Mouse (Mus musculus) T-cell, adult 2 months (primary cell): Measurements from ENCODE around the gene Lrrc26.

Experiments used
- DNase-seq: peaks from one replicate; pipeline ENCODE4 v3.0.0; 2022; ENCODE audit warnings: low spot score

Gene Lrrc26

GRCm38 (mm10) chr2:25266720-25267119, 23.0 kb upstream of the Lrrc26 start:
- DNase-seq: no peak

- DNase-seq: no peak
Observed at GRCm38 (mm10) chr2:25267241-25267640, 22.5 kb upstream of the Lrrc26 start.

GRCm38 (mm10) chr2:25267746-25268309, 21.9 kb upstream of the Lrrc26 start:
- DNase-seq: no peak

- peak; percentile 97 for DNase-seq
Observed at GRCm38 (mm10) chr2:25271827-25272511, 17.7 kb upstream of the Lrrc26 start, which contains the start of the genes Ssna1 and Anapc2. TSS of gene Ssna1 (minus strand) at chr2:25272438. TSS of gene Anapc2 (plus strand) at chr2:25272478.

GRCm38 (mm10) chr2:25272515-25272914, 17.2 kb upstream of the Lrrc26 start:
- DNase-seq: no peak

GRCm38 (mm10) chr2:25273010-25273409, 16.7 kb upstream of the Lrrc26 start:
- DNase-seq: no peak

GRCm38 (mm10) chr2:25278928-25279882, 10.5 kb upstream of the Lrrc26 start:
- peak; percentile 76 for DNase-seq

- no peak for DNase-seq
Observed at GRCm38 (mm10) chr2:25285551-25285950, 4.2 kb upstream of the Lrrc26 start.

- no peak for DNase-seq
Observed at GRCm38 (mm10) chr2:25286314-25286713, 3.4 kb upstream of the Lrrc26 start.

- no peak for DNase-seq
Observed at GRCm38 (mm10) chr2:25286837-25287636, 2.7 kb upstream of the Lrrc26 start.

- no peak for DNase-seq
Observed at GRCm38 (mm10) chr2:25287927-25288649, 1.6 kb upstream of the Lrrc26 start, which contains the start of gene Tmem210. TSS of gene Tmem210 (plus strand) at chr2:25288145.

- DNase-seq: no peak
Observed at GRCm38 (mm10) chr2:25288734-25289345, 875 bp upstream of the Lrrc26 start.

GRCm38 (mm10) chr2:25290101-25290815, 543 bp downstream of the Lrrc26 start:
- no peak for DNase-seq

- DNase-seq: no peak
Observed at GRCm38 (mm10) chr2:25290816-25291130, 1.1 kb downstream of the Lrrc26 start.

GRCm38 (mm10) chr2:25291184-25292053, 1.7 kb downstream of the Lrrc26 start:
- DNase-seq: no peak

- DNase-seq: no peak
Observed at GRCm38 (mm10) chr2:25292054-25292544, 2.4 kb downstream of the Lrrc26 start.

- DNase-seq: peak; percentile 61
Observed at GRCm38 (mm10) chr2:25292856-25293255, 3.1 kb downstream of the Lrrc26 start.

- no peak for DNase-seq
Observed at GRCm38 (mm10) chr2:25293706-25294105, 4.0 kb downstream of the Lrrc26 start.

- DNase-seq: no peak
Observed at GRCm38 (mm10) chr2:25297093-25297492, 7.4 kb downstream of the Lrrc26 start.
